Mouse (Mus musculus) left cerebral cortex, adult 9 months (tissue): ENCODE results near the gene Morn3.
A peak's percentile ranks its signal among the peaks of the same experiment; 100 is the strongest.
"Not testable (repeated sequence)": the region's sequence is repeated elsewhere in the genome, so short reads cannot be mapped to it uniquely, and the experiment has no call there.

Experiments used
- DNase-seq, 2 experiments: peaks; one replicate each; pipeline ENCODE4 v3.0.0; 2022; ENCODE audit warnings: low spot score in 2 of 2

Morn3 gene

GRCm38 (mm10) chr5:123046916-123047315 lies at the start of gene Morn3:
Gene Morn3, minus strand, starts transcription at chr5:123047016.
- no peak for DNase-seq

- DNase-seq, result no peak
Measured at GRCm38 (mm10) chr5:123096299-123096698, 49.5 kb upstream of the Morn3 start.

DNA sequence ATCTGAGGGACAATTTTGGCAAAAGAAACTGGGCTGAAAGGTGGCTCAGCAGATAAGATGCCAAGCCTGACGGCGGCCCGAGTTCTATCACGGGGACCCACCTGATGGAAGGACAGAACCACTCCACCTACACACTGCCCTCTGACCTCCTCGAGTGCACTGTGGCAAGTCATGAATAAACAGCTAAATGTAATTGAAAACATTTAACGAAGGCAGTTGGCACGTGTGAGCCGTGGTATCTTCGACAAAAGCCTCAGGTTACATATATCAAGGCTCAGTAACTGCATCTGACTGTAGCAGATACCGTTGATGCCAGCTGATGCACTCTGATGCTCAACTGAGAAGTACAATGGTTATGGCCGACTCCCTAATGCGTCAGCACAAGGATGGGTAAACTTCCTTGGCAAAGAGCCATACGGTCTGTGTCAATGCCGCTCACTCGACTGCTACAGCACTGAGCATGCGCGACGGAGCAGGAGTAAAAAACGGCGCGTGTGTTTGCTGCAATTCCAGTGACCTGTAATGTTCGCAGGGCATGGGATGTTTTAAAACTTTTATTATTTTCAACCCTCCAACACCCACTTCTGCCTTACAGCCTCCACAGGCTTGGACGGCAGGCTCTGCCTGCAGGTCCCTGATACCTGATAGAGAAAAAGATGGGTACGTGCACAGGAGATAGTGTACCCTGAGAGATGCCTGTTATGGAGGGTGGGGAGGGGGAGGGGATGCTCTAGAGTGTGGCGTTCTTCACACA lies 47.6 kb upstream of the Morn3 start:
- no peak for DNase-seq

- DNase-seq, result no peak
Measured at GRCm38 (mm10) chr5:123093077-123093633, 46.3 kb upstream of the Morn3 start.

GRCm38 (mm10) chr5:123090560-123091306 lies 43.9 kb upstream of the Morn3 start:
- no peak for DNase-seq

DNA sequence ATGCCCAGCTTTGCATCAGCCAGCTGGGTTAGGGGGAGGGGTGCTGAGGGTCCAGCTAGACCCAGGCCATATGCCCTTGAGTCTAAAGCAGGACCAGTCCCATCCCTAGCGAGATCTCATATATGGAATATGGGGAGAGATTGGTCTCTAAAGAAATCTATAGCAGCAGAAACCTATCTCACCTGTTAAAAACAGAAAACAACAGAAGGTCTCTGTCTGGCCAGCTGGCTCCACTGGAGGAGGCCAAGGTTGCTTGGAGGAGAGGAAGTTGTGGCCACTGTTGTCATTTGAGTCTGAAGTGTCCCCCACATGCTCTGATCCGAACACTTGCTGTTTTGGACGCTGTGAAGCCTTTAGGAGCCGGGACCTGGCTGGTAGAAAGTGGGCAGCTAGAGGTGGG lies 42.0 kb upstream of the Morn3 start:
- no peak for DNase-seq

DNA sequence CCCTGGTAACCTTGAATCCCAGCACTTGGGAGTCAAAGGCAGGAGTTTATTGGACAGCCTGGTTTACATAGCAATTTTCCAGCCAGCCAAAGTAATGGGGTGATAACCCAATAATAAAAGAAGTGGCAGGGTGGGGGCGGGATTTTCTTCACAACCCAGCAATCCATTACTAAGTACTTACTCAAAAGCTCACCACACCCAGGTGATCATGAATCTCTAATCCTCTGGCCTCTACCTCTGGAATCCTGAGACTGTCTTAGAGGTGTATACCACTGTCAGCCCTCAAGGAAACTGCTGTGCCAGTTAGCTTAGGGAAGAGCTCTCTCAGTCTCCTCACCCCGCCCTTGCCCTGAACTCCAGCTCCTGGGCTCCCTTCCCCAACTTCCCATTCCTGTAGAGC lies 39.7 kb upstream of the Morn3 start:
- DNase-seq, result no peak

DNA sequence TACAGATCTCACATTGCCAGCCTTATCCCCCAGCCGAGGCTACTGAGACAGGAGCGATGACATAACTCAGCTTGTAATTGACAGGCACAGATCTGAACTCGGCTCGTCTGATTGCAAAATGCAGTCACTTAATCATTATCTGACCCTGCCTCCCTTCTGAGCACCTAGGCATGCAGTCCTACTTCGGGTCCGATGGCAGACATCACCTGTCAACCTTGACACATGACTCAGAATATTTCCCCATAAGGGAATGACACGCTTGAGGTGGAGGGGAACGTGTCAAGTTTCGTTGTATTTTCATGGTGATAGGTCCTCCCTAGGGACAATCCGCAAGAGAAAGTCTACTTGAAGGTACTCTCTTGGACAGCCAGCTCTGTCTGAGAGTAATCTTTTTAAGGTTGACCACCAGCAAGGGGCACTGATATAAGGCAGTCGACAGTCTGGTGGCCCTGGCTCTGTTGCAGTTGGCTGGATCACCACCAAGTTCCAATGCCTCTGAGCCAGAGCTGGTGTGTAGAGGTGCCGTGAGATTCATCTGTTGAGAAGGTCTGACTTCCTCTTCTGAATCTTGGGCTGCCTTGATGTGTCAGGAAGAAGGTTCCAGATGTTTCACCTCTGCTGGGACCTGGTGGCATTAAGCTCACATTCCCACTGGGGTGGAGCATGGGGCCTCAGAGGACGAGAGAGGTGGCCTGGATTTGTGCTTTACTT lies 36.7 kb upstream of the Morn3 start:
- no peak for DNase-seq

DNA sequence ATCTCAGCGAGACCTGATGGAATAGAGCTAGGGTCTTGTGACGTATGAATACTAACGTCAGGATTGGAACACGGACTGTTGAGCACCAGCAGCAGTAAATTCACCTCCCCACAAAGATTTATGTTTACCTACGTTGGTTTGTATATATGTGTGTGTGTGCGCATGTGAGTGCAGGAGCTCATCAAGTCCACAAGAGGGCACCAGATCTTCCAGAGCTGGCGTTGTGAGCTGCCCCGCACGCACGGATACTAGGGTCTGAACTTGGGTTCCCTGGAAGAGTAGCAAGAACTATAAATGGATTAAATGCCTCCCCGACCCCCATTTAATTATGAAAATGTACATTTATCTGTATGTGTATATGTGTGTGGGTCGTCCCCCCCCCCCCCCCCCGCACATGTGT lies 33.7 kb upstream of the Morn3 start:
- no peak for DNase-seq

GRCm38 (mm10) chr5:123080041-123080440 lies 33.2 kb upstream of the Morn3 start:
- no peak for DNase-seq

GRCm38 (mm10) chr5:123079568-123079967 lies 32.8 kb upstream of the Morn3 start:
- no peak for DNase-seq

DNA sequence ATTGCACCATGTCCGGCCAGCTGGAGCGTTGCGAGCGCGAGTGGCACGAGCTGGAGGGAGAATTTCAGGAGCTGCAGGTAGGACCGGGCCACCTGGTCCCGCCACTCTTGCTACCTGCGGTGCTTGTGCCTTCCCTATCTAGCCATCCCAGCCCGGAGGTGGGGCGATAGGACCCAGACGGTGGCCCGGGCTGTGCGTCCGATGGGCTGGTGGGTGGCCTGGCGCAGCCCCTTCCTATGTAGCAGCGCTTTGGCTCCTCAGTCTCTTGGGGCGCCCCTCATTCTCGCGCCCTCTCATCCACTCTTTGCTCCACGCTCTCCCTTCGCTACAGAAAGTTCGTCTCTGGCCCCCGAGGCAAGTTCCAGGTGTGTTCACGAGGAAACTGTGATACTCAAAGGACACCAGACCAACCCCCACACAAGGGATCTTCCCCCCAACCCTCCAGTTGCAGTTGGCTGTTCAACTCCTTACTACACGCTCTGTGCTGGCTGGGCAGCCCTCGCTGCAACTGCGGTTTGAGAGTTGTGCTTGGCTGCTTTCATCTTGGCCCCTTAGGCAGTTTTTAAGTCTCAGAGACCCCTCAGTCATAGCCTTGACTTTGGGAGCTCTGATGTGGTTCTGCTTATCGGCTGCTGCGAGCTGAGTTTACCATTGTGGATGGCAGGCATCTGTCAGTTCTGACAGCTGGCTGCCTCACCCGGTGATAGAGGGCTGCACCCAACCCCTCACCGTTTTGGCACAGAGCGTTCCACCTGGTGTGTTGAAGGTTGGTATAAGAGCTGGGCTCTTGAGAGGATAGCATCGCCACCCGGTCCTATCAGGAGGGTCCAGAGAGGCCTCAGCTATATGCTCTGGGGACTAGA lies 29.8 kb upstream of the Morn3 start:
- DNase-seq, result no peak

GRCm38 (mm10) chr5:123075576-123076418 lies 29.0 kb upstream of the Morn3 start:
- DNase-seq, result peak; percentile 79 to 91

GRCm38 (mm10) chr5:123068714-123069113 lies 21.9 kb upstream of the Morn3 start:
- no peak for DNase-seq

DNA sequence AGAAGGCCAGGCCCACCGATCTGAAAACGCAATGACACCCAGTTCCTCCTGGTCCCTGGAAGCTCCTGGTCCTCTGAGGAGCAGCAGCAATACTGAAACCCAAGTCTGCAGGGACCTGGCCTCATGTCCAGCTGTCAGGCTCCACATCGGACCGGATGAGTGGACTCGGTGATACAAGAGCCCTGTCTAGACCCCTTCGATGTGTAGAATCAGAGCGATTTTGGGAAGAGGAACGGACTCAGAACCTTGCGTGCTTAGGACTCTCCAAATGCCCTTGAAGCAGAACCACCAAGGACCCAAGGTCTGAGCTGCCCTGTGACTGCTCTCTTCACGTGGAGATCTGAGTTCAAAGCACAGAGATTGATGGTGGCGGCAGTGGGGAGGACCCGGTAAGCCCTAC lies 21.3 kb upstream of the Morn3 start, which contains the start of gene Tmem120b:
Tmem120b (plus strand) TSS at position 301 of the 400 bp plus-strand sequence.
- DNase-seq, result no peak

DNA sequence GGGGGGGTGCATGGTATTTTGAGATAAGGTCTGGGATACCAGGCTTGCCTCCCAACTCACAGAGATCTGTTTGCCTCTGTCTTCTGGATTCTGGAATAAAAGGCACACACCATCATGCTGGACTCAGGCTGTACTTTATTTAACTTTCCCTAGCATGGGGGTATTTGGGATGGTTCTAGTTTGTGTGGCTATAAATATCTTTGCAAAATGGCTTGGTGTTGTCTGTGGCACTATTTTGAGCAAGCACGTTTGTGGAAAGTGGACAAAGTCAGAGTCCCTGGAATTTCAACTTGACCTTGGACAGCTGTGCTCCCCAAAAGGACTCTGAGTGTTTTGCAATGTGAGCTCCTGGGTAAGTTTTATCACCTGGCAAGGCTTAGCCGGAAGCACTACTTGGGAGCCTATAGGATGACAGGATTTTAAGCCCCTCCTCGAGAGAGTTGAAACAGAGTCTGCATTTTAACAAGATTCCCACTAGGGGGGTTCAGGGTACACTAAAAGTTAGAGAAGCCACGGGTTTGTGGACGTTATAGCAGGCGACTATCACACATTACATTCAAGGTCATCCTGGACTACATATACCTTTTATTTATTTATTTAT lies 20.7 kb upstream of the Morn3 start:
- no peak for DNase-seq

- peak in 1 of 2 experiments; percentile 54 for DNase-seq
Measured at GRCm38 (mm10) chr5:123064207-123064606, 17.4 kb upstream of the Morn3 start.

DNA sequence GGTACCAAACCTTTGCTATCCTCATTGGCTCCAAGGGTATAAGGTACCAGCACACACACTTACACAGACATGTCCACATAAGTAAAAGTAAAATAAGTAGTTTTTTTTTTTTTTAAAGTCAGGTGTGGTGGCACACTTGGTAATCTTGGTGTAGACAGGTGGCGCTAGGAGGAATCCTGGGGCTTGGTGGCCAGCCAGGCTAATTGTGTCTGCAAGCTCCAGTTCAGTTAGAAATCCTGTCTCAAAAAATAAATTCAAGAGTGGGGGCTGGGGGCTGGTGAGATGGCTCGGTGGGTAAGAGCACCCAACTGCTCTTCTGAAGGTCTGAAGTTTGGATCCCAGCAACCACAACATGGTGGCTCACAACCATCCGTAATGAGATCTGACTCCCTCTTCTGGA lies 16.3 kb upstream of the Morn3 start:
- DNase-seq, result no peak

GRCm38 (mm10) chr5:123061402-123061749 lies 14.6 kb upstream of the Morn3 start:
- DNase-seq, result not testable (repeated sequence)
